ENCODE assay signal across 8 mouse cellular contexts in the genomic region with DNA sequence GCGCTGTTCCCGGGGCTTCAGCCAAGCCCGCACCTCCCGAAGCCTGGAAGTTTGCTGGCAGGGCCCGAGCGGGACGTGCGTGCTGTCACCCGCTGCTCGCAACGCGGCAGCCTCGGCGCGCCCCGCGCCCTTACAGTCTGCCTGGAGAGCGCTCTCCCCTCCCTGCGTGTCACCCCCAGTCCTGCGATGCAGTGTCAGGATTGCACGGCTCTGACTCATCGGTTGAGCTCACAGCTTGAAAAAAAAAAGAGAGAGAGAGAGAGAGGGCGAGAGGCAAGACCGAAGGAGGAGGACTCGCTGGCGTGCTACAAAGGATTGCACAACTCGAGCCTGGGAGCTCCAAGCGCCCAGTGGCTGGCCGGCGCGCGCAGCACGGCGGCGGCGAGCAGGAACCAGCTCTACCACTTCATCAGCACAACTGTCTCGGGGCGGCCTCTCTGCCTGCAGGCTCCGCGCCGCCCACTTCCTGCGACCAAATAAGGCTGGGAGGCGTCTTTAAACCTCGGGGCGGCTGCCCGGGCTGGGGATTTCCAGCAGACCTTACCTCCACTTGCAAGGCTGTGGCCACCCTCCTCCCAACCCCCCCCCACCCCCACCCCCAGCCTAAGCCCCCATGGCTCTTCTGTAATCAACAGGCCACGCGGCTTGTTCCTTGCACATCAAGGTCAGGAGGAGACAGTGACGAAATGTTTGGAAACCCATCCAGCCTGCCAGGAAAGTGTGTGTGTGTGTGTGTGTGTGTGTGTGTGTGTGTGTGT. TPM values are rescaled to one million over a fixed set of nuclear protein-coding genes. Genes with fewer than 3 reads are reported as not detected.
DNase-seq lines count a peak whose midpoint lies in the region; ATAC-seq and TF ChIP-seq lines count a peak whose summit lies in the region.

No protein-coding gene starts in this region.

- peaks cover 91% of the 10 kb centered on the region for H3K4me1 ChIP-seq in heart, embryonic 10.5 days
- H3K4me1 ChIP-seq in kidney, embryonic 15.5 days: peaks cover 81% of the 10 kb centered on the region

- H3K36me3 ChIP-seq in C2C12 (ENCODE audit: control insufficient read depth, insufficient read depth): no peaks in the 10 kb centered on the region
- no peaks in the 10 kb centered on the region for H3K36me3 ChIP-seq in heart, embryonic 10.5 days
- no peaks in the 10 kb centered on the region for H3K36me3 ChIP-seq in kidney, embryonic 15.5 days

- WGBS in heart, embryonic 10.5 days: under 1% methylated on average over 49 of the region's 49 CpGs
- under 1% methylated on average over 48 of the region's 49 CpGs for WGBS in kidney, embryonic 15.5 days

- no peak for TF ChIP-seq CTCF in C2C12 (IDR thresholded peaks at IDR 0.05; ENCODE audit: control insufficient read depth, insufficient read depth, insufficient read length)

- H3K9me3 ChIP-seq in heart, embryonic 10.5 days: no peaks in the 10 kb centered on the region
- H3K9me3 ChIP-seq in kidney, embryonic 15.5 days (replicated peaks): no peaks in the 10 kb centered on the region

- ATAC-seq in erythroblast, adult 5-6 weeks (replicated peaks; ENCODE audit: low FRiP score, poor library complexity, severe bottlenecking): peak; percentile 86
- peak; percentile 87 for ATAC-seq in kidney, embryonic 15.5 days (replicated peaks; ENCODE audit: low FRiP score)

- peak overlapping the region; percentile 96 for H3K4me2 ChIP-seq in kidney, embryonic 15.5 days

- peak overlapping the region; percentile 81 for H3ac ChIP-seq in C2C12 (ENCODE audit: control insufficient read depth, insufficient read length, low read depth)

- H3K4me3 ChIP-seq in C2C12 (ENCODE audit: insufficient read depth, poor library complexity, severe bottlenecking): peak overlapping the region; percentile 80
- peak overlapping the region; percentile 80 for H3K4me3 ChIP-seq in heart, embryonic 10.5 days
- H3K4me3 ChIP-seq in kidney, embryonic 15.5 days (replicated peaks): peak overlapping the region; percentile 77

- DNase-seq in brain, adult 2 months (ENCODE audit: low read depth, low spot score): peak; percentile 96
- peak; percentile 98 for DNase-seq in heart, embryonic 10.5 days (ENCODE audit: low spot score)
- DNase-seq in liver: peak; percentile 95
- DNase-seq in monocyte, adult 2 months (ENCODE audit: low read depth in 1 of 2, low spot score in 2 of 2): peak; percentile 91 to 94
- peak; percentile 86 to 92 for DNase-seq in spleen, postnatal 14 days (ENCODE audit: low spot score in 2 of 2)

- H3K79me2 ChIP-seq in C2C12 (ENCODE audit: control insufficient read depth, insufficient read depth): peaks cover 87% of the 10 kb centered on the region

- peak overlapping the region; percentile 88 for H3K9ac ChIP-seq in kidney, embryonic 15.5 days

- no peaks in the 10 kb centered on the region for H3K27me3 ChIP-seq in C2C12 (ENCODE audit: control insufficient read depth, insufficient read depth, insufficient read length)
- no peaks in the 10 kb centered on the region for H3K27me3 ChIP-seq in heart, embryonic 10.5 days (ENCODE audit: insufficient read depth, poor library complexity, severe bottlenecking)
- H3K27me3 ChIP-seq in kidney, embryonic 15.5 days: no peaks in the 10 kb centered on the region

- peaks cover 49% of the 10 kb centered on the region for H3K79me3 ChIP-seq in C2C12 (ENCODE audit: low read depth)

- H3K27ac ChIP-seq in heart, embryonic 10.5 days: peak overlapping the region; percentile 98
- H3K27ac ChIP-seq in kidney, embryonic 15.5 days: peak overlapping the region; percentile 99

TF ChIP-seq in C2C12, 6 proteins besides CTCF, POLR2A, EP300 and RAD21:
- TF ChIP-seq MYOG (IDR thresholded peaks at IDR 0.05; ENCODE audit: control insufficient read depth, extremely low read depth, insufficient read length) (no peak), USF1 (IDR thresholded peaks at IDR 0.05; ENCODE audit: low read depth) (no peak), CEBPB (IDR thresholded peaks at IDR 0.05; ENCODE audit: low read depth) (peak; percentile 99), MYOD1 (IDR thresholded peaks at IDR 0.05; ENCODE audit: control insufficient read depth, insufficient read length, low read depth) (no peak), MAX (IDR thresholded peaks at IDR 0.05) (peak; percentile 88), FOSL1 (IDR thresholded peaks at IDR 0.05; ENCODE audit: insufficient read depth, low read length, poor library complexity, severe bottlenecking) (peak; percentile 59)

RNA-seq across cellular contexts. Expression of a gene that starts 24.9 kb away (rescaled TPM):
- 6.5 TPM for polyA plus RNA-seq in C2C12 (2012; fragmentation: generic; extraction: Trizol)
- total RNA-seq in erythroblast, adult 5-6 weeks (2015; ENCODE audit: low replicate concordance): 5.4 and 12.7 TPM in 2 replicates
- 8.0 and 11.4 TPM in 2 replicates for total RNA-seq in erythroblast, adult 5-6 weeks (2017; ENCODE audit: low replicate concordance)
- polyA plus RNA-seq in heart, embryonic 10.5 days (2016; fragmentation: Nextera tagmentation; extraction: Ambion mirVana): 8.0 and 10.5 TPM in 2 replicates
- polyA plus RNA-seq in kidney, embryonic 15.5 days (2015; fragmentation: Nextera tagmentation; extraction: Ambion mirVana): 8.7 and 10.8 TPM in 2 replicates

RNA-seq across cellular contexts. Expression of a gene that starts 45.5 kb away (rescaled TPM):
- polyA plus RNA-seq in C2C12 (2012; fragmentation: generic; extraction: Trizol): 0.46 TPM
- total RNA-seq in erythroblast, adult 5-6 weeks (2015; ENCODE audit: low replicate concordance): 1.5 and 4.4 TPM in 2 replicates
- total RNA-seq in erythroblast, adult 5-6 weeks (2017; ENCODE audit: low replicate concordance): 1.0 and 4.5 TPM in 2 replicates
- polyA plus RNA-seq in heart, embryonic 10.5 days (2016; fragmentation: Nextera tagmentation; extraction: Ambion mirVana): 0.71 and 1.1 TPM in 2 replicates
- polyA plus RNA-seq in kidney, embryonic 15.5 days (2015; fragmentation: Nextera tagmentation; extraction: Ambion mirVana): 1.00 and 1.0 TPM in 2 replicates

Comparison
In these comparisons a context has a peak if more than half of its experiments do, and no peak if none do; other contexts are left out.
1. Peak in every context shown above with its lines: DNase-seq, ATAC-seq, H3K4me3 ChIP-seq and H3K27ac ChIP-seq.